Mouse (Mus musculus) liver, embryonic 14.5 days (tissue): ENCODE data around the gene Arfgef2. TPM values are rescaled to one million over a fixed set of nuclear protein-coding genes. Genes with fewer than 3 reads are reported as not detected.

Experiments
- ATAC-seq: fragments of 200-750 bp; cut with Nextera tagmentation; 2 replicates; pipeline ENCODE4 v1.8.0; 2017; ENCODE audit warnings: moderate number of reproducible peaks, mild to moderate bottlenecking, moderate library complexity; ENCODE audit not compliant: insufficient read depth
- DNase-seq, 3 experiments: peaks; one replicate each; pipeline ENCODE4 v3.0.0-alpha.2; 2012 to 2013; ENCODE audit warnings: low read depth in 3 of 3, low spot score in 3 of 3
- H3K27ac ChIP-seq: fragments of 300-500 bp; sonication (generic); 2 replicates; pipeline ENCODE4 v1.5.1; 2014; ENCODE audit warnings: moderate library complexity, mild to moderate bottlenecking, control low read depth, inconsistent platforms
- H3K27me3 ChIP-seq: fragments of 300-500 bp; sonication (generic); 2 replicates; pipeline ENCODE4 v1.6.1; 2014; ENCODE audit warnings: mild to moderate bottlenecking, low read length, moderate library complexity; ENCODE audit not compliant: control insufficient read depth, insufficient read depth
- H3K36me3 ChIP-seq: fragments of 300-500 bp; sonication (generic); replicated peaks from 2 replicates; pipeline ENCODE4 v1.6.1; 2014; ENCODE audit warnings: low read depth; ENCODE audit not compliant: control insufficient read depth, insufficient read depth
- H3K4me1 ChIP-seq, 2 experiments: fragments of 200-500 bp in 1 of 2; fragments of 300-500 bp in 1 of 2; sonication (generic) in 1 of 2; replicated peaks; 2 replicates each; pipeline ENCODE4 v1.6.1; 2012 to 2014; ENCODE audit warnings: antibody characterized with exemption in 1 of 2, inconsistent platforms in 1 of 2, low read length in 1 of 2; ENCODE audit not compliant: control insufficient read depth in 2 of 2, insufficient read depth in 2 of 2
- H3K4me2 ChIP-seq: fragments of 300-500 bp; sonication (generic); 2 replicates; pipeline ENCODE4 v1.6.1; 2014; ENCODE audit warnings: low read depth, mild to moderate bottlenecking, control low read depth, moderate library complexity
- H3K4me3 ChIP-seq, 2 experiments: fragments of 200-500 bp in 1 of 2; fragments of 300-500 bp in 1 of 2; sonication (generic) in 1 of 2; 2 replicates each; pipeline ENCODE4 v1.5.1; 2012 to 2014; ENCODE audit warnings: low read depth in 2 of 2, low read length in 2 of 2, mild to moderate bottlenecking in 2 of 2, control low read depth in 1 of 2, inconsistent platforms in 1 of 2, moderate library complexity in 1 of 2; ENCODE audit not compliant: insufficient read depth in 1 of 2
- H3K9ac ChIP-seq: fragments of 300-500 bp; sonication (generic); replicated peaks from 2 replicates; pipeline ENCODE4 v1.6.1; 2014; ENCODE audit warnings: mild to moderate bottlenecking, control low read depth, moderate library complexity
- H3K9me3 ChIP-seq: fragments of 300-500 bp; sonication (generic); 2 replicates; pipeline ENCODE4 v1.6.1; 2016; ENCODE audit warnings: low read length, mixed read lengths; ENCODE audit not compliant: control insufficient read depth
- CTCF ChIP-seq: IDR thresholded peaks from 2 replicates; pipeline ENCODE4 v1.5.1; 2016; ENCODE audit warnings: antibody characterized with exemption, low read depth, control low read depth
- EP300 ChIP-seq: IDR thresholded peaks from 2 replicates; pipeline ENCODE4 v1.6.1; 2016; ENCODE audit warnings: antibody characterized with exemption, low read depth
- WGBS: fragments of 180-500 bp; shearing (Covaris S2); extraction: QIAGEN DNeasy Blood & Tissue Kit; methylation state at CpG from one replicate; pipeline ENCODE4 v1.1.7; 2014; ENCODE audit not compliant: insufficient replicate concordance; 5-methylcytosine and 5-hydroxymethylcytosine counted together
- polyA plus RNA-seq, 2 experiments: library from polyadenylated mRNA; depleted of rRNA in 1 of 2; stranded (reverse) in 1 of 2; unstranded in 1 of 2; fragments of >200 nt; fragmentation: Nextera tagmentation in 1 of 2; extraction: Ambion mirVana in 1 of 2; gene quantifications; 2 replicates each; pipeline versions ENCODE4 v1.2.1 to v1.2.3; 2012 to 2014

The Arfgef2 gene
- polyA plus RNA-seq, 2 experiments, result 4.8 to 5.5 TPM

DNA sequence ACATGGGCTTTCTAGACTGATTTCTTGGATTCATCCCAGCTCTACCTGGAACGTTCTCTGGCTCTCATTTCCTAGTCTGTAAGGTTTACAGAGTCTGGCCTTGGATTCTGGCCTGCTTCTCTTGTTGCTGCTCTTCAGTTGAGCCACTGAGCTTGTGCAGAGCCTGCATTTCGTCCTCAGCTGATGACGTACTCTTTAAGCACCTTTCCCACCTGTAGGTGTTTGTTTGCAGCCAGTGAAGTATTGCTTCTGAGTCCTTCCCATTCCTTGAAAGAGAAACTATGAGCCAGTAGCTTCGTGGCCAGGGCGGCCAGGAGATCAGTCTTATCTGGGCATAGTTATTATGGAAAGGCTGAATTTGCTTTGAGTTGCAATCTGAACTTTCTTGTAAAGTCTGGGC is 19.0 kb downstream of the Arfgef2 start:
- no peaks in the 10 kb centered on the region for H3K27me3 ChIP-seq
- H3K4me2 ChIP-seq, result no peak overlapping the region
- no peaks in the 10 kb centered on the region; the same call in none of the 2 replicates for H3K36me3 ChIP-seq
- no peak overlapping the region for H3K9ac ChIP-seq
- DNase-seq, result no peak
- no peaks in the 10 kb centered on the region for H3K9me3 ChIP-seq
- TF ChIP-seq EP300 (no peak), CTCF (no peak)
- no peak overlapping the region for H3K27ac ChIP-seq
- peaks cover 0 to 23% of the 10 kb centered on the region in 2 experiments; a peak in 3 of 4 replicates for H3K4me1 ChIP-seq
- no peak overlapping the region for H3K4me3 ChIP-seq
- no peak for ATAC-seq
- WGBS, result 71% methylated on average over 5 of the region's 5 CpGs

DNA sequence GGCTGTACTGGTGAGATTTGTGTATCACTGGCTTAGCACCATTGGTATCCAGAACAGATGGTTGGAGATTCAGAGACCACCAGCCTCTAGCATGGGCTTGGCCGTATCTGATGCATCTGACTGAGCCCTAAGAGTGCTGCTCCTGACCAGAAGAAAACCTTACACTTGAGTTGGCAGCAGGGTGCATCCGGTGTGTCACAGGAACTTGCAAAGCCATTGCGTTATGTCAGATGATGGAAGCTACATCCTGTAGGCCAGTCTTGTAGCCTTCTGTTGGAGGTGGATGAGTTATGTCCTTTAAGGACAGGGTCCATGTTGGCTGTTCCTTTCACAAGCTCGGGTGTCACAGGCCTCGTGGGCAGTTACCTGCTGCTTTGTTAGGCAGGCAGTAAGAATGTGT is 19.6 kb downstream of the Arfgef2 start:
- Histone ChIP-seq H3K4me2 (no peak overlapping the region), H3K4me3 (no peak overlapping the region), H3K27ac (no peak overlapping the region), H3K27me3 (no peaks in the 10 kb centered on the region), H3K9ac (no peak overlapping the region), H3K36me3 (no peaks in the 10 kb centered on the region; the same call in none of the 2 replicates), H3K4me1 (peaks cover 0 to 20% of the 10 kb centered on the region in 2 experiments; a peak in 3 of 4 replicates), H3K9me3 (no peaks in the 10 kb centered on the region)
- ATAC-seq (no peak), DNase-seq (no peak)
- WGBS, result 75% methylated on average over 5 of the region's 5 CpGs
- TF ChIP-seq CTCF, result no peak
- TF ChIP-seq EP300, result no peak

DNA sequence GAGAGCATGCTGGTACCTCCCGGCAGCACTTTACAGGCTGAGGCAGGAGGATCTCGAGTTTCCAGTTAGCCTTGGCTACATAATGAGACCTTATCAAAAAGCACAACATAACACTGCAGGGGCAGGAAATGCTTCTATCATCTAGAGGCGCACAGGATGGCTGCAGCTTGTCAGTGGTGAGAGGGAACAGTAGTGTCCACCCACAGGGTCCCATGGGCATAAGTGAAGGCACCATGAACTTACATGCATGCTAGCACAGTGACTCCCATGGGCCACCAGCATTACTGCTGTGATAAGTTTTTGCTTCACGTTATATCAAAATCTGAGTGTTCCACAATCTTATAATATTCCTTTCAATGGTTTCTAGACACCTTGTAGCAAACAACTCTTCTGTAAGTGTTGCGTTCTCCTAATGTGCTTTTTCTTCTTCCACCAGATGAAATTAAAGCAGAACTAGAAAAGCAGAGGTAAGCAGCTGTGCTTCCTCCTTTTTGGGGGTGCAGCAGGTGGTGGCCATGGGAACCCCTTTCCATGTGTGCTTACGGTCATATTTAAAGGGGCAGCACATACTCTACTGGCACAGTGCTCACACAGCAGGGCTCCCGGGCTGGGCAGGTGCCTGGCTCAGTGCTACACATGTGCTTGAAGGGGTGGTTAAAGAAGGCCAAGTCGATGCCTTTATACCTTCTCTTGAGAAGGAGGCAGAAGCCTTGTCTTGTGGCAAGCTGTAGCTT is 21.3 kb downstream of the Arfgef2 start:
- H3K9ac ChIP-seq, result no peak overlapping the region
- TF ChIP-seq CTCF (no peak), EP300 (no peak)
- DNase-seq (no peak), ATAC-seq (no peak)
- WGBS, result 59% methylated on average over 8 of the region's 8 CpGs
- no peaks in the 10 kb centered on the region for H3K9me3 ChIP-seq
- peaks cover 0 to 8% of the 10 kb centered on the region in 2 experiments; a peak in 2 of 4 replicates for H3K4me1 ChIP-seq
- H3K36me3 ChIP-seq, result no peaks in the 10 kb centered on the region; the same call in none of the 2 replicates
- no peak overlapping the region for H3K4me2 ChIP-seq
- H3K27ac ChIP-seq, result no peak overlapping the region
- no peak overlapping the region for H3K4me3 ChIP-seq
- H3K27me3 ChIP-seq, result no peaks in the 10 kb centered on the region

DNA sequence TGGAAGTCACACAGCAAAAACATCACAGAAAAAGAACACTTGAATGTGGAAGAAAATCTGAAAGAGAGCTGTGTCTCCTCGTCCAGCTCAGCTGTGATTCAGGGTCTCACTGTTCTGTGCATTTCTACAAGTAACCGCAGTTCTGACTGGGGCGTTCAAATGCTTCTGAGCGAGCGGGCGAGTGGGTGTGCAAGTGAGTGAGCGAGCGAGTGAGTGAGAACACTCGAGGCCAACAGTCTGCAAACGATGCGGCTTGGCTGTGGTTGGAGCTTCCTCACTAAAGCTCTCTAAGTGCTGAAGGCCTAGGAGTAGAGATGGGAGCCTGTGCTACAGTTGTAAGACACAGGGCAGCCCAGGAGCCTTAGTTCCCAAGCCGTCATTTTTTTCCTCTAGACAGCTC is 22.9 kb downstream of the Arfgef2 start:
- Histone ChIP-seq H3K27ac (no peak overlapping the region), H3K4me1 (no peaks in the 10 kb centered on the region), H3K9me3 (no peaks in the 10 kb centered on the region), H3K9ac (no peak overlapping the region), H3K4me2 (no peak overlapping the region), H3K36me3 (no peaks in the 10 kb centered on the region; the same call in none of the 2 replicates), H3K4me3 (no peak overlapping the region), H3K27me3 (no peaks in the 10 kb centered on the region)
- WGBS, result 84% methylated on average over 12 of the region's 12 CpGs
- ATAC-seq (no peak), DNase-seq (no peak)
- TF ChIP-seq CTCF (no peak), EP300 (no peak)

DNA sequence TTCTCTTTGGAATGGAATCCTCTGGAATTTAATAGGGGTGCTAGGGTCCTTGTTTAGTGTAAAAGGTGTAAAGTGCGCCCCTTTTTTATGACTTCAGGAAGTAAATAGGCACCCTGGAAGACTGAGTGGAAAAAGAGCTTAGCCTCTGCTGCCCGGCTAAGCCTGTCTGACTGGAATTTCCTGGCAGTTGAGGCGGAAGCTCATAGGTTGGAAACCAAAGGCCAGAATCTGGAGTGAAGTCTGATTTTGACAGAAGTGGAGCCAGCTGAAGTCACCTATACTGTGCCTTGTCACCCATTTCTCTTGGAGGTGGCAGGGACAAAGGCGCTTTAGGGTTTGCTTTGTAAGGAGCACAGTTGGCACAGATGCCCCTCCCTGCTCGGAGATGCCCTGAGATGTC is 25.0 kb downstream of the Arfgef2 start:
- Histone ChIP-seq H3K9ac (no peak overlapping the region), H3K27me3 (no peaks in the 10 kb centered on the region), H3K36me3 (no peaks in the 10 kb centered on the region; the same call in none of the 2 replicates), H3K4me2 (no peak overlapping the region), H3K9me3 (no peaks in the 10 kb centered on the region), H3K4me3 (no peak overlapping the region), H3K4me1 (no peaks in the 10 kb centered on the region), H3K27ac (no peak overlapping the region)
- no peak for ATAC-seq
- WGBS, result 83% methylated on average over 5 of the region's 5 CpGs
- no peak for TF ChIP-seq EP300
- no peak for TF ChIP-seq CTCF
- DNase-seq, result no peak
